Mouse (Mus musculus): ENCODE measurements at regions not wholly inside any gene's neighbourhood (a gene's known extent, or its start where the extent isn't known, plus 50 kb on each side); places are given as distances from the start of the nearest gene placed in this dataset.
A peak's percentile ranks its signal among the peaks of the same experiment; 100 is the strongest.
"Not testable (repeated sequence)": the region's sequence is repeated elsewhere in the genome, so short reads cannot be mapped to it uniquely, and the experiment has no call there.

DNA sequence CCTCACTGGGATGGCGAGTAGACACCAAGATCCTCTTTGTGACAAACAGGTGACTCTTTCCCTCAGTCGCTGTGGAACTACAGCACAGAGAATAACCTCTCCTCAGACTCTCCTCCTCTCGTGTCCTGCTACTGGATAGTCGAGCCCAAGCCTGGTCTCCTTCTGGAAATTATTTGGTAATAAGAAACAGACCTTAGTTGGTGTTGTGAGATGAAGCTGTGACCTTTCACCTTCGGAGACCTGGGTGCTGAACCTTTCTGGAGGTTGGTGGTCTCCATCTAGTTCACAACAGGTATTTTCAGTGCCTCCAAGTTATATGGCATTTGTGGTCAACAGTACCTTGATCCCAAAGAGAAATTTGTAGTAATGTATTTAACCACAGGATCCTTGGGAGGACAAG is 365.1 kb downstream of the Fbxo8 start:
- intact Hi-C loops (cut with DNase I), result no loop called here

DNA sequence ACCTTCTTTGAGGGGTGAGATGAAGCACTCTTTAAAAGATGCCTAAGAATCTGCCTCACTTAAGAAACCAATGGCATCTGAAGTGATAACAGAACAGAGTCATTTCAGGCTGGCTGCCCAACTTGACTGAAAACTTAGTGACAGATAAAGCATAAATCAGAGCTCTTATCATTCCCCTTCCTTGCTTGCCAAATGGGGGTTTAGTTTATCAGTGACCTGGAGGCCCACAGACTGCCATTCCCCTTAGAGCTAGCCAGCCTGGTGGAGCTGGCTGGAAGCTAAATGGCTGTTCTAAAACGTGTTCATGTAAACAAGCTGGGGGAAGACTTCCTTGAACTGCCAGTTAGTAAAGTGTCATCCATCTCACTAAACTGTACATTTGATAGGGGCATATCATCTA is 373.8 kb downstream of the Fbxo8 start:
- peak in 1 of 2 experiments; percentile 1 for DNase-seq

More for the DNA sequence above, 365.1 kb downstream of the Fbxo8 start:
- no peak for DNase-seq

DNA sequence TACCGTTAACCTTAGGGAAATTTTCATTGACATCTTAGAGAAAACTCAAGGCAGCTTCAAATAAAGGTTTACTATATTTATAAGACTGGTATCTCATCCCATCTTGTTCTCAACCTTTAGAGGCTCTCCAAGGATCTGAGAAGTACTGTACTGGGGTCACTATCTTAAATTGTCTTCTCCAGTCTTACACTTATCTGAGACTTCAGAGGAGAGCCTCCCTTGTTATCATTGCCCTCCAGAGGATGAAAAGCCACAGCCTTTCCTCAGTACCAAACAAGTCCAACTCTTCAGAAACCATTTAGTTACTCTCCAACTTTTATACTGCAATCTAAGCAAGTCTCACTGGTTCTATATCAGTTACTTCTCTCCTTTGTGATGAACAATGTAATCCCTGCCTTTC is 376.3 kb downstream of the Fbxo8 start:
- intact Hi-C loops (cut with DNase I), result no loop called here
- no peak for DNase-seq

More for the DNA sequence above, 373.8 kb downstream of the Fbxo8 start:
- intact Hi-C loops (cut with DNase I), result no loop called here

DNA sequence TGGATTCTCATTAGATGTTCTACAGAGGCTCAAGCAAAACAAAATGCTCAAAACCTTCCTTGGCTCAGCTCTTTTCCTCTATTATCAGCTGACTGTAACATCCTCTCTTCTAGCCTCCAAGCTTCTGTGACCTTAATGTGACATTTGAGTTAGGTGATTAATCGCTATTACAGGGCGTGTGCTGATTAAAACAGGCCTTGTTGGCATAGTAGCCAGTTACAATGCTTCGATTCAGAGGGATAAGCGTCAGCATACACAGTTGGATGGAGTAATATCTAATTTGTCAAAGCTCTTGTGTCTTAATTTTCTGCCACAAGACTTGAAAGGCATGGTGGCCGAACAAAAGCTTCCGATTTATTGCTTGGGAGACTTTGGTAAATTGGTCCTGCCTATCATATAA is 378.2 kb downstream of the Fbxo8 start:
- no peak for DNase-seq
- intact Hi-C loops (cut with DNase I), result no loop called here

DNA sequence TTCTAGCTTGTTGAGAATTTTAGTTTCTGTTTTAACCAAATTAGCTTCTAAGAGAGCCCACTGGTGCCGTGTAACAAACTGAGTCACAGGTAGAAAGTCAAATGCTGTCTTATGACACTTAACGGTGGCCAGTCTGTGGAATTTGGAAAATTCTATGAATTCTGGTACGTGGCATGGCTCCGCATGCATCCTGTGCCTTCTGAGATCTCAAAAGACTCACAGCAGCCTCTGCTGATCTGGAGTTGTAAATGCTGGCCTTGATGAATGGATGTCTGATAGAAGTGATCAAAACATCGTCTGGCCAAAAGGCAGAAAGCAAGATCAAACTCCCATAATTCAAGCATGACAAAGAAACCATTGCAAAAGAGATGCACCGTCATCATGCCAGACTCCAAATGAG is 381.5 kb downstream of the Fbxo8 start:
- intact Hi-C loops (cut with DNase I), result no loop called here
- peak in 1 of 2 experiments; percentile 2 for DNase-seq

DNA sequence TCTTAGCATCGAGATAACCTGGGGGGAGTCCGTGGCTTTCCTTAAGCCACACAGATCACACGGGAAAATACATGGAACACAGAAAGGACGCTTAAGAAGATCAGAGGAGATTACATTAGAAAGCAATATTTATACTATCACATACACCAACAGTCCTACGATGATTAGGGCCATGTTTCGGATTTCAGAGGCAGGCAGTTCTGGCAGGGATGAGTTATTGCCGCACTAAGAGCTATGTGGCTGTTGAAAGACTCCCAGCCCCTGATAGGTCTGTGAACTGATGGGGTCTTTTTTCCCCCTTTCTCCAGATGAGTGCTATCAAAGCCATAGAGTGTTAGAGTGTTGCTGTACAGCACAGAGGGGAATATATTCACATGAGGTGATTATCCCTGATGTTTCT is 358.6 kb upstream of the Hand2 start:
- intact Hi-C loops (cut with DNase I), result no loop called here
- no peak for DNase-seq

DNA sequence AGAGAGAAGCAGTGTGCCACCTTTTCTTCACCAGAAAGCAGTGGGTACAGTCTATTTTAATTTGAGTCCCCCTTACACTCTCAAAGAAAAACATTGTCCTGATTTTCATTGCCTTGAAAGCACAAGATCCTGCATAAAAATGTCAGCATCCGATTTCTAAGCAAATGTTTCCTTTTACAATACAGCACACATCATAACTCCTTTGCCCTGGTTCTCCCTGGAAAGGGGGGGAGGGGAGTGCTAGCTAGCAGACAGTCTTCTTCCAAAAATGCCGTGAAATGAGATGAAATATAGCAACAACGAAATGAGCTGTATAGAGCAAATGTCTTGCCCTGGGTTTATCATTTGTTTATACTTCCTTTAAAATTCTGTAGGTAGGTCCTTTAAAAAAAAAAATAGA is 350.5 kb upstream of the Hand2 start:
- DNase-seq, result no peak
- intact Hi-C loops (cut with DNase I), result no loop called here

DNA sequence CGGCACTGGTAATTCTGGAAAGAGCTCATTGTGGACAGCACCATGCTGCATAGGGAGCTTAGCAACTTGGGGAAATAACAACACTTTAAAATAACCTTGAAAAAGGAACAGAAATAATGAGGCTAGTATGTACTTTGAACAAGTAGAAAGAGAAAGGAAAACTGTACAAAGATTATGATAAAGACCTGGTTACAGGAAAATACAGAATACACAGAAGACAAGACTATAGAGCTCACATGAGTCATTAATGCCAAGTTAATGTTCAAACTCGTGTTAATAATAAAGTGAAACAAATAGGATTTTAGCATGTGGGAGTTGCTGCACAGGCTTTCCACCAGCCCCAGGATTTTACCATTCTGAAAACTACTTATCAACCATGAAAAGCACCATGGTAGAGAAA is 341.8 kb upstream of the Hand2 start:
- no peak for DNase-seq
- intact Hi-C loops (cut with DNase I), result no loop called here

DNA sequence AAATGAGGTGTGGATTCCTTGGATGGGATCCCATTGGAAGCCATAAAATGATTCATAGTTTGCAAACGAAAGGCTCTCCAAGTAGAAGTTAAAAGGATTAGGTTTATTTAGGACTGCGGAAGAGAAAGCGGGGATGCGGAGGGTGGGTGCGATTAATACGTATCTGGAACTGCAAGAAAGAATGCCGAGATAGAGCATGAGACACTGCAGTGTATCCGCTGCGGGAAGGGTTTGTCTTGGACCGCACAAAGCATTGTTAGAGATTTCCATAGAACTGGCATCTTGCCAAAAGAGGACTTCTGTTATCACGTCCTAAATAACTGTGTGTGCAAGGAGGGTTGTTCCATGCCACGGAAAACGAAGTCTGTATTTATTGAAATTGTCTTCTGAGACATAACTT is 341.4 kb upstream of the Hand2 start:
- intact Hi-C loops (cut with DNase I), result no loop called here
- DNase-seq, result peak; percentile 23 to 30

DNA sequence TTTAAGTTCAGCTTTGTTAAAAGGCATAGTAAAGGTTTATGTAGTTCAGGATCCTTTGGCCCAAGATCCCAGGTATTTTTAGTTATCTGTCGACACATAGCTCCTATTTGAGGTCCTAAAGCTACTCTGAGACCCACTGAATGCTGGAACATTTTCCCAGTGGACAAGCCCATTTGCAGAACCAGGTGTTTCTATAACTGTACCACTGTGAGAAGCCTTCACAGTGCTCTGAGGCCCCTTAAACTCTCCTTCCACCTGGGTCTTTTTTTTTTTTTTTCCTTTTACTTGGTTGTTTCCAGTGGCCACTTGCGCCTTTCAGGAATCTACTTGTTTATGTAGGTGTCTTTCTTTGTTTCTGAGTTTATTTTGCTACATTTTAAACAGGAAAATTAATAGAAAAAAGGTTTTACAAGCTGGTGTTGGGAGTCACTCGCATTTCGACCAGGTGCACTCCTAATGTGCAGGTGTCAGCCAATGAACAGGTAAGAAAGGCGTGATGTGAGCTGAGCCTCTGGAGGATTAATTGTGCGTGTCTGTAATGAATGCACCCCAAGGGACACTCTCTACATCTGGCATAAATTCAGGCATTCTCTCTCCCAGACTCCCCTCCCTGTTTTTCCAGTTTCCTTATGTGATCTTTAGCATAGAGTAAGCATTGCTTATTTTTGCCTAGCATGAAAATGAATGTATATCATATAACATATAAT is 310.3 kb upstream of the Hand2 start:
- intact Hi-C loops (cut with DNase I), result no loop called here
- DNase-seq, result no peak

DNA sequence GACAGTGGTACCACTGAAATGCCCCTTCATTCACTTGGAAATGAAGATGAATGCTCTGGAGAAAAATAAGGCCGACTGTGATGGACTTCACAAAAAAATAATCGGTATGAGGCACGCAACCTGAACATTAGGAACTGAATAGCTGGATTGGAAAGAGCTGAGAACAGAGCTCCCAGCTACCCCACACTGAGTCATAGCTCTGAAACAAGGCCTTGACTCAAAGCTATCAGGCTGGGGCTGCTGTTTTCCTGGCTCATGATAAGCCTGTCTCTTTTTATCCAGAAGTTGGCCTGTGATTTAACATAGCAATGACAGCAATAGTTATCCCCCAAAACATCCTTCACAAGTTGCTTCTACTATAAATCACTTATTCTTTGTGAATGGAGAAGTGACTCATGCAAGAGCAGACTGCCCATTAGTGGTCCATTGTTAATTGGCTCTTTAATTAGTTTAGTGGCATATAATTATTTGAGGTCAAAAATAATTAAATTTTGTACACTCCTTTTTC is 306.9 kb upstream of the Hand2 start:
- intact Hi-C loops (cut with DNase I), result no loop called here
- peak; percentile 14 for DNase-seq

DNA sequence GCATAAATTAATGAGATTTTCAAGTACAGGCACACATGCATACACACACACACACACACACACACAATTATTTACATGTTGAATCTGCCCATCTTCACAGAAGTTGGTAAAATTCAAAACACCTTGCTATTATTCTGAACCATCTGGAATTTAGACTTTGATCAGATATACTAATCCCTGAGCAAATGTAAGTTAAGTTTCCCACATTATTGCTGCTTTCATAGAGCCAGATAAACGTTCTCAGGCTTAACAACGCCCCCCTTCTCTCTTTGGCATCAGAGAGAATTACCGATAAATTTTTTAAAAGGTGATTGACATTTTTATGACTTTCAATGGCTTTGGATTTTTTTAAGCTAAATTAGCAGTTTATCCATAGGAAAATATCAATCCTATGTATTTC is 304.5 kb upstream of the Hand2 start:
- intact Hi-C loops (cut with DNase I), result no loop called here
- no peak for DNase-seq

DNA sequence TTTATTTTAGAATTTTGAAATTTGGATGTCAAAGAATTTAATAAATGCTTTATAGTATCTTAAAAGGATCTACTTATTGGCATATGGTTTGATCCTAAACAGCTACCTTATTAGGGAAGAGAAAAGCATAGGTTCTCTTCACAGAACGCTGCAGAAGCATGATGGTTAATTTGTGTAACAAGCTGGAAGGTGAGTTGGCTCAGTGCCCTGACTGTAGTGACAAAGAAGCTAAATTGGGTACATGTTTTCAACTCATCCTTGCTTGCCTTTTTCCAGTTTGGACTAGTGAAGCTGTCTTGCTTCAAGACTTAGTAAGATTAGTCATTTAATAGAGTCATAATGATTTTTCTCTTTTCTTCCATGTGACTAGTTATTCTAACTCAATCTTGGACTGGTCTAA is 292.7 kb upstream of the Hand2 start:
- intact Hi-C loops (cut with DNase I), result not testable (repeated sequence)
- DNase-seq, result peak in 1 of 2 experiments; percentile 3

DNA sequence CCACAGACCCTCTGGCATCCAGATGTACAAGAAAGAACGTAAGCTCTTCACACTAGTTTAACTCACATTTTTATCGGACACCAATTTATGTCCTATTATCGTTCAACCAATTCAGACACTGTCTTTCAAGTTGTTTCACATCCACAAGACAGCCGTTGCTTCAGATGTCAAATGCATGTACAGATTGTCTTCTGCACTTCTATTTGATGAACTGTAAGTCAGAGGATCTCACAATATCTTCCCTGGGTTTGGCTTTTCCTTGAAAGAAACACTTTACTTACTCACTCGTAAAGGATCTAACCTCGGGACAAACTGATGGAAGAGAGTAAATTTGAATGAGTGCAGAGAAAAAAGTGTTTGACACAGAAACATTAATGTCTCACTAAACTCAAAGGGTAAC is 272.3 kb upstream of the Hand2 start:
- intact Hi-C loops (cut with DNase I), result no loop called here
- no peak for DNase-seq

DNA sequence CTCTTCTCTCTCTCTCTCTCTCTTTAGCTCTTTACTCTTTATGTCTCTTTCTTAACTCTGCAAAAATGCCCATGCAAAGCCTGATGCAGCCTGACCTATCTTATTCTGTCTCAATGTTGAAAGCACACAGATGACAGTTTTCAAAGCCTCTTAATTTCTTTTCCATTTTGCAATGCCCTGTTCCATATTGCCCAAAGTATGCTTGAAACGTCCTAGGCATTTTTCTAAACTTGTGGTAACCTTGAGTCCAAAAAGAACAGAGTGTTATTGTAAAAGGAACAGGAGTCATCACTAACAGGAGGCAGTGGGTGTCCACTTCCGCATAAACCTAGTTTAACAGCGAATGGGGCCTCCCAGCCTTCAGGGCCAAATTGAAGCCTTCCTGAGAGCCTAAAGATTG is 271.9 kb upstream of the Hand2 start:
- DNase-seq, result no peak

DNA sequence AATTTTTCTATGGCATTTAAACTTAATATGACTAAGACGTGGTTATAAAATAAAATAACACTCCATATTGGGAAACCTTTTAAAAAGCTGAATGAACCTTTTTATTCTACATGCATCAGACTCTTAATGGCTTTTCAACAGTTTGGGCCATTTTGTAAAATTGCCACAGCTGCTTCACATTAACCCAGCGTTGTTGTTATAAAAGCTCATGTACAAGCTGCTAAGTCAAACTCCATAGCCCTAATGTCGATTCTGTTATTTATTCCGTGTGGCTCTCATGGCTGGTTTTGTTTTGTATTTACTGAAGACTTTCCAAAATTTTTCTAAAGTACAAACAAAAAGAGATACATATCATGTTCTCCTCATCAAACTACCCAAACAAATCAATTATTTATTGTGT is 268.1 kb upstream of the Hand2 start:
- no peak for DNase-seq
- intact Hi-C loops (cut with DNase I), result no loop called here

More for the DNA sequence above, 271.9 kb upstream of the Hand2 start:
- intact Hi-C loops (cut with DNase I), result no loop called here

DNA sequence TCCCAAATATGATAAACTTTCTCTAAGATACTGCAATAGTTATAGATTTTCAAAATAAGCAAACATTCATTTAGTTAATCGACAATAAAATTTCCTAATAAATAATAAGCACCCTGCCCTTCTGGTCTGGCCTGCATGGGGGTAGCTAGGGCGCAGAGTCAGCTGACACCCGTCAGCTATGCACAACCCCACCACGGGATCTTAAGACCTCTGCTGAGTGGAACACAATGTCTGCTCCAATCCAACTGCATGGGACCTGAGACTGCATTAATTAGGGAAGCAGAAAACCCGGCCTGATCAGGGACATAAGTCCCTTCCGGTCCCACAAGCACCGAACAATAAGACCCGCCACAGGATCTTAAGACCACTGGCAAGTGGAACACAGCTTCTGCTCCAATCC is 243.8 kb upstream of the Hand2 start:
- intact Hi-C loops (cut with DNase I), result no loop called here
- DNase-seq, result no peak

DNA sequence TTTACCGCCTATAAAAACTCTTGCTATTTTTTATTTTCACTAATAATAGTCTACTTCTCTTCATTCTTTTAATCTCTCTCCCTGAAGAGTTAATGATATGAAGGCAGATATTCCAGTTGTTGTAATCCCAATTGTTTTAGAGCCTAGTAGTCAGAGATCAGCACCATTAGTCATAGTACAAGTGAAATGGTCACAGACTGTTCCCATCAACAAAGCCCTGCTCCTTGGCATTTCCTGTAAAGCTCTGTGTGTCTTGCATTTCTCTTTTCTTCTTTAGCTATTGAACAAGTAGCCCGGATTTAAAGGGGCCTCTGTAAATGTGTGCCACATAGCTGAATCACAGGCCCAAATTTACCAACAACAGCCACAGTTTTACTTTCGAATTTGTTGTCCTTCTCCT is 234.0 kb upstream of the Hand2 start:
- DNase-seq, result no peak
- intact Hi-C loops (cut with DNase I), result no loop called here

DNA sequence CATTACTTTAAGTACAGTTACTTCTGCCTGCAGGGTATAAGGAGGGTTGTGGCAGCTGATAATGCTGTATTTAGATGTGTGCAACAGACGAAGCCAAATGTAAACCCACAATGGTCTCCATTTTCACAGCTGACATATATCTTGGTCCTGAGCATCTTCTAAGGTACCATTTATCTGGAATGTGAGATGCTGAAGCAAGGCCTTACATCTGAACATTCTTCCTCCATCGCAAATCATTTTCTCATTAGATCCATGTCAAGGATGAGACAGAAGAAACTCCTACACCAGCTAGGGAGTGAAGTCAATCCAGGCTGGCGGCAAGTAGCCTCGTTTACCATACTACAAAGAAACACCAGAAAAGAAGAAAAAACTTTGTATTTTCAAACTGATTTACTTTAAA is 228.4 kb upstream of the Hand2 start:
- intact Hi-C loops (cut with DNase I), result no loop called here
- no peak for DNase-seq

DNA sequence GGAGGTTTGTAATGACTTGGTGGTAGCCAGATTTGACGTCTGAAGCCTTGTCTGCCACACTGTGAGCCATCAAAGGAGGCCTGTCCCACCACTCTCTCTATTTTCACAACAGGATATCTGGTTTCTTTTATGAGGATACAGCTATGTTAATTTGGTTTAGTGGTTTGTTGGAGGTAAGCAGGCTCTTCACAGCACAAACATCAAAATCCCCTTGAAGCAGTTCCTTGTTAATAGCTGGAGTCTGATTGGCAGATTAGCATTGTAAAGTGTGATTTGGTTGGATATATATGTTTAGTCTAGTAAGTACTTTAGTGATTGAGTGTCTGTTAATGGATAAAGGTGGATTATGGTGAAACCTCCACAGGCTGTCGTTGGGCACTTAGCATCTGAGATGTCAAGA is 225.6 kb upstream of the Hand2 start:
- intact Hi-C loops (cut with DNase I), result no loop called here

DNA sequence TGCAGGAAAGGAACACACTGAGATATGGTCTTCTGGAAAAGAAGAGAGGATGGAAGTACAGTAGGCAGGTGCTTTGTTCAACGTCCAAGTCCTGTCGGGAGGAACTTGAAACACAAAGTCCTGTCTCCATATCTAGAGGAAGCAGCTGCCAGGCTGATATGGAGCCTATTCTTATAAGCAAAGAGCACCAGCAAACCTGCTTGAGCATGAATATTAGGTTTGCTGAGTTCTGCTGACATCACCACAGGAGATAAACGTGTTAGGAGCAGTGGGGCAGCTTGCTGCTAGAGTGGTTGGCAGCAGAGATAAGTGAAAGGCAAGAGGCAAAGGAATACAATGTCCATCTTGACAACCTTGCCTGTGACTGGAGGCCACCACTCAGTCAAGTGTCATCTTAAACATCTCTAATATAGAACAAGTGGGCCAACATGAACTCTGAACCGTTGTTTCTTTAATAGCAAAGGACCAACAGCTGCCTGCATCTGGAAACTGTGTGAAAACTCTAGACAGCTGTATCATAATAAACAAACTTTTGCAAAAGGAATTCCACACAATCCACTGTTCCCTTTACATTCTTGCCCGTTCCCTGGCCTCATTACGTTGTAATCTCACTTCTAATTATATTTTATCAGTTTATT is 209.9 kb upstream of the Hand2 start:
- DNase-seq; intact Hi-C loops (cut with DNase I): not testable (repeated sequence)

More for the DNA sequence above, 225.6 kb upstream of the Hand2 start:
- no peak for DNase-seq

DNA sequence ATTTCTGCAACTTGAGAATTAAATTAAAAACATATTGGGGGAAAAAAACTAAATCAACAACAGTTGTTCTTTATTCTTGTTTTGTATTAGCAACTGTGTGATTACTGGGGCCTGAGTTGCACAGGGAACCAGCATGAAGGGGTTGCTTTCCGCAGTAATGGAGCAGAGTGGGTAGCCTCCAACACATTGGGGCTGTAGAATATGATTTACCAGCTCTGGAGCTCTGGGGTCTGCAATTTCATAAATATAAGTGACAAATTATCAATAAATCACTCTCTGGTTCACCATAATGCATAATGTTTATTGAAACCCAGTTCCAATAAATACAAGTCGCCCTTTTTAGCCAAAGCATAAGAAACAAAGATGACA is 209.4 kb upstream of the Hand2 start:
- intact Hi-C loops (cut with DNase I), result no loop called here
- DNase-seq, result no peak

DNA sequence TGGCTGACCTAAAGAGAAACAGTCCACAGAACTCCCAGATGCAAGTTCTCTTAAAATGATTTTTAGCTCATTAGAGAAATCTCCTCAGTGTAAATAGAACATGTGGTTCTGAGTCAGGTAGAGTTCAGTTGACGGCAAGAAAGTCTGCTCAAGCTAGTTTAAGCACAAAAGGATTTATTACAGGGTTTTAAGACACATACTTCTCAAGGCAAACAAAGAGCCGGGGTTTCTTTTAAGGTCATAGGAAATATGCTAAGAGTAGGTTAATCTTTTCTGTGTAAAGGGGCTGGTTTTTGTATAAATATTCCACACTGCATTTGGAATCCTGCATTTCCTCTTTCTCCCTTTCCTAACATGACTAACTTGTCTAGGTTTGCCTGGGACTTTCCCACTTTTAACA is 206.9 kb upstream of the Hand2 start:
- no peak for DNase-seq
- intact Hi-C loops (cut with DNase I), result no loop called here
